Mouse (Mus musculus) MEL (cell line): Measurements from ENCODE around the gene Gid4. TPM values are rescaled to one million over a fixed set of nuclear protein-coding genes. Genes with fewer than 3 reads are reported as not detected.

Experiments
- DNase-seq: peaks from one replicate; pipeline ENCODE4 v3.0.0; 2011; ENCODE audit warnings: low read depth, low spot score
- H3K27ac ChIP-seq: 2 replicates; pipeline ENCODE4 v1.5.1; 2012; ENCODE audit warnings: low read depth, mild to moderate bottlenecking, control low read depth, low read length, moderate library complexity; ENCODE audit not compliant: control insufficient read depth
- H3K27me3 ChIP-seq, 2 experiments: fragments of 150-350 bp in 1 of 2; sonication (generic) in 1 of 2; 2 replicates each; pipeline ENCODE4 v1.6.1; 2012; ENCODE audit warnings: low read length in 2 of 2, mild to moderate bottlenecking in 2 of 2, improper control_type of control experiment in 1 of 2, moderate library complexity in 1 of 2; ENCODE audit not compliant: insufficient read depth in 2 of 2, control insufficient read depth in 1 of 2
- H3K36me3 ChIP-seq, 2 experiments: 2 replicates each; pipeline ENCODE4 v1.6.1; 2012 to 2014; ENCODE audit warnings: low read length in 2 of 2, improper control_type of control experiment in 1 of 2, inconsistent platforms in 1 of 2, mild to moderate bottlenecking in 1 of 2; ENCODE audit not compliant: insufficient read depth in 2 of 2, control insufficient read depth in 1 of 2
- H3K4me1 ChIP-seq, 2 experiments: fragments of 150-350 bp in 1 of 2; sonication (generic) in 1 of 2; 2 replicates each; pipeline ENCODE4 v1.6.1; 2012; ENCODE audit warnings: low read length in 2 of 2, improper control_type of control experiment in 1 of 2, mild to moderate bottlenecking in 1 of 2; ENCODE audit not compliant: insufficient read depth in 2 of 2, control insufficient read depth in 1 of 2
- H3K4me3 ChIP-seq, 2 experiments: fragments of 150-350 bp in 1 of 2; sonication (generic) in 1 of 2; 2 replicates each; pipeline ENCODE4 v1.5.1; 2012; ENCODE audit warnings: low read depth in 2 of 2, low read length in 2 of 2, mild to moderate bottlenecking in 2 of 2, moderate library complexity in 2 of 2, control low read depth in 1 of 2, improper control_type of control experiment in 1 of 2; ENCODE audit not compliant: control insufficient read depth in 1 of 2, insufficient read depth in 1 of 2
- H3K79me2 ChIP-seq: 2 replicates; pipeline ENCODE4 v1.6.1; 2012; ENCODE audit warnings: mild to moderate bottlenecking, low read length, moderate library complexity; ENCODE audit not compliant: control insufficient read depth, poor library complexity, insufficient read depth
- H3K9ac ChIP-seq: 2 replicates; pipeline ENCODE4 v1.6.1; 2012; ENCODE audit warnings: low read depth, mild to moderate bottlenecking, control low read depth, low read length, moderate library complexity; ENCODE audit not compliant: control insufficient read depth, poor library complexity, severe bottlenecking
- H3K9me3 ChIP-seq: fragments of 150-350 bp; sonication (generic); replicated peaks from 2 replicates; pipeline ENCODE4 v1.6.1; 2012; ENCODE audit warnings: mild to moderate bottlenecking, low read length, improper control_type of control experiment, moderate library complexity; ENCODE audit not compliant: insufficient read depth
- CHD2 ChIP-seq: IDR thresholded peaks from 2 replicates; pipeline ENCODE4 v1.6.1; 2011; ENCODE audit warnings: low read length, improper control_type of control experiment
- CTCF ChIP-seq, 3 experiments: IDR thresholded peaks in 2 of 3; conservative IDR thresholded peaks in 1 of 3; 2 replicates each; pipeline ENCODE4 v1.5.1; 2011 to 2012; ENCODE audit warnings: low read length in 3 of 3, low read depth in 2 of 3, mild to moderate bottlenecking in 2 of 3, improper control_type of control experiment in 1 of 3, inconsistent platforms in 1 of 3, mixed read lengths in 1 of 3, moderate library complexity in 1 of 3; ENCODE audit not compliant: control insufficient read depth in 1 of 3, insufficient read depth in 1 of 3, poor library complexity in 1 of 3, severe bottlenecking in 1 of 3
- E2F4 ChIP-seq: IDR thresholded peaks from 2 replicates; pipeline ENCODE4 v1.6.1; 2011; ENCODE audit warnings: low read depth, low read length, improper control_type of control experiment, borderline replicate concordance
- ELF1 ChIP-seq: IDR thresholded peaks from 2 replicates; pipeline ENCODE4 v1.6.1; 2014; ENCODE audit warnings: low read depth, mild to moderate bottlenecking, inconsistent platforms, low read length, improper control_type of control experiment, moderate library complexity
- EP300 ChIP-seq, 2 experiments: IDR thresholded peaks; 2 replicates each; pipeline ENCODE4 v1.6.1; 2011; ENCODE audit warnings: improper control_type of control experiment in 2 of 2, low read length in 2 of 2, low read depth in 1 of 2, mild to moderate bottlenecking in 1 of 2
- ETS1 ChIP-seq: IDR thresholded peaks from 2 replicates; pipeline ENCODE4 v1.6.1; 2012; ENCODE audit warnings: low read depth, mild to moderate bottlenecking, inconsistent platforms, low read length, improper control_type of control experiment, moderate library complexity
- GATA1 ChIP-seq: IDR thresholded peaks from 2 replicates; pipeline ENCODE4 v1.6.1; 2011; ENCODE audit warnings: low read depth, low read length, improper control_type of control experiment
- HCFC1 ChIP-seq: IDR thresholded peaks from 2 replicates; pipeline ENCODE4 v1.6.1; 2012; ENCODE audit warnings: low read depth, mild to moderate bottlenecking, inconsistent platforms, low read length, improper control_type of control experiment, moderate library complexity
- JUND ChIP-seq: IDR thresholded peaks from 2 replicates; pipeline ENCODE4 v1.6.1; 2011; ENCODE audit warnings: low read depth, mild to moderate bottlenecking, improper control_type of control experiment, low read length
- MAX ChIP-seq: IDR thresholded peaks from 2 replicates; pipeline ENCODE4 v1.6.1; 2011; ENCODE audit warnings: low read length, improper control_type of control experiment
- MAZ ChIP-seq: IDR thresholded peaks from 2 replicates; pipeline ENCODE4 v1.6.1; 2012; ENCODE audit warnings: low read depth, mild to moderate bottlenecking, inconsistent platforms, low read length, improper control_type of control experiment
- MEF2A ChIP-seq: IDR thresholded peaks from 2 replicates; pipeline ENCODE4 v1.6.1; 2014; ENCODE audit warnings: low read depth, mild to moderate bottlenecking, inconsistent platforms, low read length, improper control_type of control experiment; ENCODE audit not compliant: poor library complexity, insufficient replicate concordance, severe bottlenecking; ENCODE audit errors: extremely low read depth
- MYB ChIP-seq: IDR thresholded peaks from 2 replicates; pipeline ENCODE4 v1.6.1; 2011; ENCODE audit warnings: mild to moderate bottlenecking, low read depth, low read length, improper control_type of control experiment
- MYC ChIP-seq: IDR thresholded peaks from 2 replicates; pipeline ENCODE4 v1.6.1; 2011; ENCODE audit warnings: low read depth, mild to moderate bottlenecking, low read length, improper control_type of control experiment, moderate library complexity
- NRF1 ChIP-seq: IDR thresholded peaks from 2 replicates; pipeline ENCODE4 v1.6.1; 2014; ENCODE audit warnings: low read depth, mild to moderate bottlenecking, inconsistent platforms, low read length, improper control_type of control experiment, moderate library complexity; ENCODE audit not compliant: poor library complexity, insufficient read depth, severe bottlenecking
- RAD21 ChIP-seq: IDR thresholded peaks from 2 replicates; pipeline ENCODE4 v1.6.1; 2011; ENCODE audit warnings: mild to moderate bottlenecking, low read depth, low read length, improper control_type of control experiment
- RCOR1 ChIP-seq: IDR thresholded peaks from 2 replicates; pipeline ENCODE4 v1.6.1; 2012; ENCODE audit warnings: low read depth, mild to moderate bottlenecking, inconsistent platforms, low read length, improper control_type of control experiment
- SIN3A ChIP-seq: IDR thresholded peaks from 2 replicates; pipeline ENCODE4 v1.6.1; 2012; ENCODE audit warnings: low read length, improper control_type of control experiment, inconsistent platforms
- SMC3 ChIP-seq: IDR thresholded peaks from 2 replicates; pipeline ENCODE4 v1.6.1; 2011; ENCODE audit warnings: low read depth, low read length, improper control_type of control experiment
- TAL1 ChIP-seq: IDR thresholded peaks from 2 replicates; pipeline ENCODE4 v1.6.1; 2012; ENCODE audit warnings: mild to moderate bottlenecking, inconsistent platforms, low read length, moderate library complexity, mixed read lengths
- UBTF ChIP-seq: IDR thresholded peaks from 2 replicates; pipeline ENCODE4 v1.6.1; 2012; ENCODE audit warnings: low read depth, mild to moderate bottlenecking, inconsistent platforms, low read length, improper control_type of control experiment, moderate library complexity, borderline replicate concordance; ENCODE audit not compliant: insufficient read depth
- ZC3H11A ChIP-seq: IDR thresholded peaks from 2 replicates; pipeline ENCODE4 v1.6.1; 2012; ENCODE audit warnings: low read depth, mild to moderate bottlenecking, inconsistent platforms, low read length, improper control_type of control experiment
- ZNF384 ChIP-seq: IDR thresholded peaks from 2 replicates; pipeline ENCODE4 v1.6.1; 2012; ENCODE audit warnings: low read depth, mild to moderate bottlenecking, inconsistent platforms, low read length, improper control_type of control experiment
- polyA plus RNA-seq, 2 experiments: library from polyadenylated mRNA; stranded (reverse) in 1 of 2; unstranded in 1 of 2; fragments of >175 nt in 1 of 2; fragments of >200 nt in 1 of 2; gene quantifications; 2 replicates each; pipeline versions ENCODE4 v1.2.1 to v1.2.4; 2012; ENCODE audit warnings: low replicate concordance in 2 of 2, low read depth in 1 of 2; ENCODE audit not compliant: insufficient read length in 2 of 2, insufficient read depth in 1 of 2, missing spikeins in 1 of 2
- total RNA-seq: library from RNA; depleted of rRNA; stranded (reverse); fragments of 300-350 nt; gene quantifications from 2 replicates; pipeline ENCODE4 v1.2.3, GENCODE M21; 2012

Gid4 gene
- total and polyA plus RNA-seq, 3 experiments, result 25.3 to 114 (median 28.6) TPM

DNA sequence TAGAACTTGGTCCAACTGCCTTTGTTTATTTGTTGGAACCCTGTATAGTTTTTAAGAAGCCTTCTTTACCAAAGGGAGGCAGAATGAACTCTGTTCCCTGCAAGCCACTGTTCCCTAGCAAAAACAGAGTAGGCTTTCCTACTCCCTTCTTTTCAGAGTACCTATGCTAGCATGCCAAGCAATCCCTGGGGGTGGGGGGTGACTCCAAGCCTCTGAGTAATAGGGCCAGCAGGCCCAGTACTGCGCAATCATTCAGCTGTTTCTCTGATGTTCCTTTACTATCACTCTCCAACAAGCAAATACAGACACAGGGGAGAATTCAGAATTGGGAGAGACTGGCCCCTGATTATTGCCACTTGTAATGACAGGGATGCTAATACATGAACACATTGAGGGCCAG, 10.3 kb upstream of the Gid4 start:
- Histone ChIP-seq H3K27me3 (no peaks in the 10 kb centered on the region), H3K9me3 (no peaks in the 10 kb centered on the region), H3K36me3 (peaks cover 0 to 23% of the 10 kb centered on the region in 2 experiments; a peak in 2 of 4 replicates), H3K9ac (no peak overlapping the region)
- TF ChIP-seq SIN3A (no peak), ELF1 (no peak), E2F4 (no peak), RCOR1 (no peak), RAD21 (no peak), MAX (no peak), CHD2 (no peak), CTCF (IDR thresholded peaks at IDR 0.05 in 2 of 3, conservative IDR thresholded peaks at IDR 0.05 in 1 of 3; ENCODE audit: control insufficient read depth in 1 of 3, insufficient read depth in 1 of 3, low read depth in 2 of 3, low read length in 3 of 3, poor library complexity in 1 of 3, severe bottlenecking in 1 of 3) (no peak), ZNF384 (no peak), MEF2A (no peak), MAZ (no peak), HCFC1 (no peak), JUND (no peak), EP300 (IDR thresholded peaks at IDR 0.05; ENCODE audit: low read depth in 1 of 2, low read length in 2 of 2) (no peak)
- TF ChIP-seq, all 39 proteins: peak for 0
- H3K4me3 ChIP-seq, result no peak overlapping the region
- DNase-seq, result no peak
- no peak overlapping the region for H3K27ac ChIP-seq
- H3K4me1 ChIP-seq, result no peaks in the 10 kb centered on the region
- peaks cover under 1% of the 10 kb centered on the region for H3K79me2 ChIP-seq

DNA sequence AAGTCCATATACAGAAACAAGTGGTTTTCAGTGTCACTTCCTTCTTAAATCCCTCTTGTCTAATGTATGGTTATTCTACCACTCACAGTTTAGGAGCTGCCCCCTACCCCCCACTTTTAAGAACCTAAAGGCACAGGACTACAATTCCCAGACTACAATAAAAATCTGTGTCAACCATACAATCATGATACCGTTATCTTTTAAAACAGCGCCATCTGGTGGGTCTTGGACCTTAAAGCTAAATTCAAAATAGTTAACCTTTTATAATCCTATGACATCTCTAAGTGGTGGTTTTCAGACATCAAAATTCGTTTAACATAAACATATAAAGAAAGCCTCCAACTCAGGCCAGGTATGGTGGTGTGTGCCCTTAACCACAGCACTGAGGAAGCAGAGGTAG, 4.8 kb upstream of the Gid4 start:
- no peak overlapping the region for H3K4me3 ChIP-seq
- H3K36me3 ChIP-seq, result peaks cover 1 to 12% of the 10 kb centered on the region in 2 experiments; a peak in 3 of 4 replicates
- no peaks in the 10 kb centered on the region for H3K27me3 ChIP-seq
- H3K27ac ChIP-seq, result no peak overlapping the region
- peak; percentile 84 for DNase-seq
- H3K9ac ChIP-seq, result no peak overlapping the region
- peaks cover 26% of the 10 kb centered on the region for H3K79me2 ChIP-seq
- H3K4me1 ChIP-seq, result peaks cover 3 to 14% of the 10 kb centered on the region in 2 experiments; a peak in 3 of 4 replicates
- no peaks in the 10 kb centered on the region for H3K9me3 ChIP-seq
- TF ChIP-seq EP300 (IDR thresholded peaks at IDR 0.05; ENCODE audit: low read depth in 1 of 2, low read length in 2 of 2) (no peak), CTCF (IDR thresholded peaks at IDR 0.05 in 2 of 3, conservative IDR thresholded peaks at IDR 0.05 in 1 of 3; ENCODE audit: control insufficient read depth in 1 of 3, insufficient read depth in 1 of 3, low read depth in 2 of 3, low read length in 3 of 3, poor library complexity in 1 of 3, severe bottlenecking in 1 of 3) (peak; percentile 42 to 89 (median 60); a peak in 5 of 6 replicates), ZC3H11A (peak; percentile 72), ETS1 (peak; percentile 10; the same call in 1 of the 2 replicates), HCFC1 (peak; percentile 90), NRF1 (no peak), SIN3A (peak; percentile 87), RAD21 (peak; percentile 77), GATA1 (peak; percentile 93), SMC3 (peak; percentile 77), MYB (no peak), UBTF (no peak), MYC (0 out of 2 replicates have a peak, but pooled peaks have one; percentile 27), RCOR1 (peak; percentile 94), TAL1 (no peak)
